Mouse (Mus musculus) adrenal gland, adult (tissue): ENCODE measurements at regions not wholly inside any gene's neighbourhood (a gene's known extent, or its start where the extent isn't known, plus 50 kb on each side); places are given as distances from the start of the nearest gene placed in this dataset.

ENCODE experiments used
- DNase-seq, 2 experiments: peaks; one replicate each; pipeline ENCODE4 v3.0.0; 2022 to 2023; ENCODE audit warnings: low spot score in 1 of 2; ENCODE audit not compliant: inconsistent age in 2 of 2

DNA sequence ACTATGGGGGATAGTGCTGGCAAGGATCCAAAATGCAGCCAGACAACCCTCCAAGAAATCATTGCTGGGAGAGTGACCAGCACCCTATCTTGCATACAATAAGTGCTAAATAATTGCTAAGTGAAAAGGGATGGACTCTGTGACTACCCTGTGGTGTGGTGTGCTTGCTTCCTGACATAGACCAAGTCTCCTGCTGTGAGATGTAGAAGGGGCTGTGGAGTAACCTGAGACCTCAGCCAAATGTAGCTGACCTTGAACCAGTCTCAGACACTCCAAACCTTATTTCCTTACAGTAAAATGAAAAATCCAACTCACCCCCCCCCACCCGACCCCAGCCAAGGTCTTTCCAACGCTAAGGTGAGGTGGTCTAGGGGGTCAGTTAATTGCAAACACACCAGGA is 221.2 kb upstream of the 4931429L15Rik start:
- DNase-seq = no peak

DNA sequence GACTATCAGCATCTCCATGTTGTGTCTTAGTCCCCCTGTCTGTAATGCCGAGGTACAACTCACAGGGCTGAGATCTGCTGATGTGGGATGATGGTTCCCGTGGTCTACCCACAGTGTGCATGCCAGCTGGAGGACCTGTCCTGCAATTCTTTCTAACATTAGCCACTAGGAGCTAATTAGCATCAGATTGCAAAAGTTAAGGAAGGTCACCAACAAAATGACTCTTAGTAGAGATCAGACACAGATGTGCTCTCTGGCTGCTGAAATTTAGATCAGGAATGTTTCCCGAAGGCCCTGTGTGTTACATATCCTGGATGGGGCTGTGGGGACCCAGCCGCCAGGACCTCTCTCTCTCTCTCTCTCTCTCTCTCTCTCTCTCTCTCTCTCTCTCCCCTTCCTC is 218.8 kb upstream of the 4931429L15Rik start:
- no peak for DNase-seq

DNA sequence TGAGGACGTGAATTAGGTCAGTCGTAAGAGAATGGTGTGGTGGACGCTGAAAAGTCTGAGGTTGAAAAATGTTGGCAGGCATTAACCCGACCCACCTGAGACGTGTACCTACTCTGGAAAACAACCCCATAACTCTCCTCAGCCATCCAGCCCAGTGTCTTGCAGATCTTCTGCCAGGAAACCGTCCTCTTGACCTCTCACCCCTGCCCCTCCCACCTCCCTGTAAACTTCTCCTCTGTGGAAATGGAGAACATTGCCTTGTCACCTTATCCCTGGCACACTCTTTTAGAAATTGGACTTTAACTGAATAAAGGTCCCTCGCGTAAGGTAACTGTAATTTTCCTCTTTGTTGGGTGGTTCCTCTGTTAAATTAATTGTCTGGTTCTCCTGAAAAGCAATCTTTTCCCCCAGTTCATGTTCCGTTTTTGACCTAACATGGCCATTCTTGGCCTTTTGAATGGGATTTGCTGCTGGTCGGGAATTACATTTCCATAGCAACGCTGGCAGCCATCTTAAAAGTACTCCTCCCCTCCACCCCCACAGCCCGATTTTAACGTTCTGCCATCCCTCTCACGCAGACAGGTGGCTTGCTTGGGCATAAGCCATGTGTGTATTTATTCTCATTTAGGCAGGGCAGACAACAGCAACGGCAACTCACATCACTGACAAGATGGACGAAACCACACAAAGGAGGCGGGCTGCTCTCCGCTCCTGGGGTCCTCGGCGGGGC is 196.8 kb upstream of the 4931429L15Rik start:
- no peak for DNase-seq

DNA sequence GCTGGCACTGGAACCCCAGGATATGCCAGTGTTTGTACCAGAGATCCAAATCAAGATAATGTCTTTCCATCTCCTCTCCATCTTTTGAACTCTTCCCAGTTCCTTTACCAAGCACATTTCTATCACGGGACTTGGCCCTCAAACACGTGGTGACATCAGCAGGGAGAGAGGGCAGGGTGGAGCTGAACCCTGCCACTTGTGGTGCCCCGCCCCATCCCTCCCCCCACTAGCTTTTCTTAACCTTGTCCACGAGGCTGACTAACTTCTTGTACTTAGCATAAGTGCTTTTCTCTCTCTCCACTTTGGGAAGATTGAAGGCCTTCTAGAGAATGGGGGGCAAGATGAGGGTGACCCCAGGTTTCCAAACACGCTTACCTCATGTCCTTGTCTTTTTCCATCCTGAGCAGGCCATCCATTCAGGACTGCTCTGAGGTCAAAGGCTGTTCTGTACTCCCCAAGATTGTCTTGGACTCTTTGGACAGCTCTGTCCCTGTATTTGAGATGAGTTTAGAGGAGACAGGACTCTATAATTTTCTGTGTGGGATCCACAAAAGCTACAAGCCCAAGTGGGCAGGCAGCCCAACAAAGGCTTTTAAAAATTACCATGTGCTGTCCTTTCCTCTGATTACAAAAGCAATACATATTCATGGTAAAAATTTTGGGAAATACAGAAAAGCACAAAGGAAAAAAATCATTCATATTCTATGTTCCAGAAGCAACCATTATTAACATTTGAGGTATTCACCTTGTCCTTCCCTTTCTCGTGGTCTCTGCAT is 192.7 kb upstream of the 4931429L15Rik start:
- DNase-seq = no peak

DNA sequence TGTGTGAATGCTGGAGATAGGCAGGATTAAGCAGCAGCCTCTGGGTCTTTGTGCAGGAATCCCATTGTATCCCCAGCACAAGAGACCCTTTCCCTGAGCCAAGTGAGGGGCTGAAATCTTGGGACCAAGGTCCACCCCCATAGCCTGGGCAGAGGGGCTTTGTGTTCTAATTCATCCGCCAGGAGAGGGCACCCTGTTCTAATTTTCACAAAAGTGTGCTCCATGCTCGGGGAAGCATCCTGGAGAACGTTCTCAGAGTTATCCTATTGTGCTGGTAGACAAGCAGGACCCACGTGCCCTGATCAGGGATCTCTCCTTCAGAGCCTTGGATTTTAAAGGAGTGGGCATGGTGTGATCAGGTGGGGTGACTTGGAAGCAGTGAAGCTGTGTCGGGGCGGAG is 191.5 kb upstream of the 4931429L15Rik start:
- no peak for DNase-seq

DNA sequence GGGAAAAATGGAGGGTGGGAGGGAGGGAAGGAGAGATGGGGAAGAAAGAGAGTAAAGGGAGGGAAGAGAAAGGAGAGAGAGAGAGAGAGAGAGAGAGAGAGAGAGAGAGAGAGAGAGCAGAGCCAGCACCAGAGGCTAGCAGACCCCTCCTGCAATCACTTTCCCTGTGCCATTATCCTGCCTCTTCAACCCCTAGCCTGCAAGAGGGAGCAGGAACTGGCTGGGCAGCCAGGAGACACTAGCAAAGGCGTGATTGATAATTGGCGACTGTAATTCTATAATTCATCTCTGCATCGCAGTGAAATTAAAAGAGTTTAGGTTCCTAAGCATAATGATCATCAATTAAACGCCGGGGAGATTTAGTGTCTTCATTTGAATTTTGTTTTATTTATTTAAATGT is 190.1 kb upstream of the 4931429L15Rik start:
- no peak for DNase-seq

DNA sequence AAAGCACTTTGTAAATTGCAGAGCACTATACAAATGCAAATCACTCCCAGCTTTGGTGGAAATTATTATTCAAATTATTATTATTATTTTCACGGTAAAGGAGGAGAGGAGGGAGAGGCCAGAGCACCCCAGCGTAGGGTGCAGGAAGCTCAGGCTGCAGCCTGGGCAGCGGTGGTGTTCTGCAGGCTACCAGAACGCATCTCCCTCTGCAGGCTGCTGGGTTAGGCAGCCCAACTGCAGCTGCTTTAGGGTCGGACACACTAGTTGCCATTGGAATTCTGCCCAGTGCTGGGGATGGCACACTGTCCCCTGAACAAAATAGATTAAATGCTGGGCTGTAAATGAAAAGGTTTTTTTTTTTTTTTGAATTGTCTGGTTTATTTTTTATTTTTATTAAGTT is 189.7 kb upstream of the 4931429L15Rik start:
- DNase-seq = no peak

DNA sequence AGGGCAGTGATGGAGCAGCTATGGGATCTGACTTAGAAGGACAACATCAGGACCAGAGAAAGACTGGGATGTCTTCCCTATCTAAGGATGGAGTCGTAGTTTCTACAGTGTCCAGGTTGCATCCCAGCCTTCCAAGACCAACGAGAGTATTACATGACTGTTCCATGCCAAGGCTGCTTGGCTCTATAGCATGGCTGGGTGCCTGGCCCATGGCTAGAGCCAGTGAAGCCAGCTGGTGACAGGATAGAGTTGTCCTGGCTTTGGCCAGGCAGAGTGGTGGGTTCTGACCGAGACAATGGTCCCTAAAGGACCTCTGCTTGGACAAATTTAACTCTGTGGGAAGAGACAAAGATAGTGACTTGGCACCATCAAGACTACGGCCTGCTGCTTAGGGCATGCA is 187.2 kb upstream of the 4931429L15Rik start:
- DNase-seq = no peak

DNA sequence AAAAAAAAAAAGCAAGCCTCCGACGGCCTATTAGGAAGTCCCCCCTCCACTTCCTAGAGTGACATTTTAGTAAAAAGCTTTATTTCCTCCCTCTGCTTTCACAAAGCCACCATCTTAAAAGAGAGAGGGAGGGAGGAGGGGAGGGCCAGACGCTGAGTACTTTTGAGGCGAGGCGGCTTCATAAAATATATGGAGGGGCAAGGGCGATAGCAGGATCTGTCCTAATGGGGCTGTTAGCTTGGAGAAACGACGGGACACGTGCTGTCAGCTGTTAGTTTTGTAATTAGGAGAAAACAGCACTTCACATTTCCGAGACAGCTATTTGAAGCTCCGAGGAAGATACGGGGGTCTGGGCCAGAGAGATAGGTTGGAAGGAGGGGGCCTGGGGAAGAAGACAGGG is 184.8 kb upstream of the 4931429L15Rik start:
- DNase-seq = no peak

DNA sequence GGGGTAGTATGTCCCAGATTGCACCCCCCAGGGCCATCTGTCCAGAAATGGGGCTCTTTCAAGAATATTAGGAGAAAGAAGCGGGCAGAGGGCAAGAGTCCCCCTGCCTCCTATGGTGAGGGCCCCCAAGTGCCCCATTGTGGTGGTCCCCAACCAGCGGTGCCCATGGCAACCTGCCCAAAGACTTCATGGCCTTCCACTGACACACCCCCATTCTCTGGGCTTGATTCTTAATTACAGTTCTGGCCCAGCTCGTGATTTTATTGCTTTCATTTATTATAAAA is 184.3 kb upstream of the 4931429L15Rik start:
- no peak for DNase-seq

DNA sequence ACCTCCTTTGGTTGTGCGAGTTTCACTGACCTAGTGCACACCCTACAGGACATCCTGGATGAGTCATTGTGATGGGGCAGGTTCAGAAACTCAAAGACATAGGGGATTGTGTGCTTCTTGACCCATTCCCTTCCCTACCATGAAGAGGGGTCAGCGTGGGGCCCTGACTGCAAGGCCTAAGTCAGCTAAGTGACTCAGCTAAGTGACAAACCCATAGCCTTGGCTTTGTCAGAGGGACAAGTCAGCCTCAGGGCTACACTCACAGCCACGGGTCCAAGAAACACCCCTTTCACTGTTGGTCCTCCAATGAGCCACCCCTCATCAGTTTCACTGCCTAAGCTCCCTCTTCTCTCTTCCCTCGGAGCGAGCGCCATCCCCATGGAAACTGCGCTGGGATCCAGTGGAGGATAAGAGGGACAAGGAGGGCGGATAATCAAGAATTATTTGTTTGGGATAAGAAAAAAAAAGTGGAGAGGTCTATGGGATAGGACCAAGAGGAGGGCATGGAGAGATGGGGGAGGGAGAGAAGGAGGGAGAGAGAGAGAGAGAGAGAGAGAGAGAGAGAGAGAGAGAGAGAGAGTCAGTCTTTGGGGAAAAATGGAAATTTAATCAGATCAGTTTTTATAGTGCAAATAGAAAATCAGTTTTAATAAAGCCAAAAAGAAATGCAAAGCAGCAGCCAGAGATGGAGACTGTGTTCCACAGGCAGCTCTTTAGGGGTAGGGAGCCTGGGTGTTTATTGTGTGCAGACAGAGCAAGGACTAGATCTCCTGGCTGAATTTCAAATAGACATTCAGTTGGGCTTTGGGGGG is 183.7 kb upstream of the 4931429L15Rik start:
- DNase-seq = peak in 1 of 2 experiments; percentile 59

DNA sequence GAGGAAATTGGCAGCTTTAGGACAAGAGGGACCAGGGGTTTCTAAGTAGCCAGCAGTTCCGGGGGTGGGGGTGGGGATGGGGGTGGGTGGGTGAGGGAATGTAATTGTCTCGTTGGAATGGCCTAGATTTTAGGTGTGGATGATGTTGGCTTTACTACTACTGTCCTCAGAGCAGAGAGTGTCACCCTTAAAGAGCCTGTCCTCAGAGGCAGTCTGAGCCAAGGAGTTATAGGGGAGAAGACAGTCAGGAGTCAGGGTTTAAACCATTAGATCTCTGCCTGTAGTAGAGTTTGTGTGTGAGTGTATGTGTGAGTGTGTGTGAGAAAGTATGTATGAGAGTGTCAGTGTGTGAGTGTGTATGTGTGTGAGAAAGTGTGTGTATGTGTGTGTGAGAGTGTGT is 179.6 kb upstream of the 4931429L15Rik start:
- no peak for DNase-seq

DNA sequence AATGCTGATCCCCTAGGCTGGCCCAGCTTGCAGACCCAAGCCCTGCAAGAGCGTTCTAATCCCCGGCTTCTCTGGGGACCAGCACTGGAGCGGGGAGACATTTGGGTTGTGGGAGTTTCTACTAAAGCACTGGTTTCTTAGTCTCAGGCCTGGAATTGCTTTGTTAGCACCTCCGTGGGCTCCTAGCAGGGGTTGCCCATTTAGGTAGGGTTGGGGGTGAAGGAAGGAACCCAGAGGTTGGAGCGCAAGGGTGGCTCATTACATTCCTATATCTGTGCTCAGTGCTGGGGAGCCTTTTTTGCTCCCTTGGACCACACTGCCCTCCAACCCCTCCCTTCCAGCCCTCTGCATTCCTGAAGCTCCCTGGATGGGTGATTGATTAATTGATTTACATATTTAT is 179.1 kb upstream of the 4931429L15Rik start:
- no peak for DNase-seq

DNA sequence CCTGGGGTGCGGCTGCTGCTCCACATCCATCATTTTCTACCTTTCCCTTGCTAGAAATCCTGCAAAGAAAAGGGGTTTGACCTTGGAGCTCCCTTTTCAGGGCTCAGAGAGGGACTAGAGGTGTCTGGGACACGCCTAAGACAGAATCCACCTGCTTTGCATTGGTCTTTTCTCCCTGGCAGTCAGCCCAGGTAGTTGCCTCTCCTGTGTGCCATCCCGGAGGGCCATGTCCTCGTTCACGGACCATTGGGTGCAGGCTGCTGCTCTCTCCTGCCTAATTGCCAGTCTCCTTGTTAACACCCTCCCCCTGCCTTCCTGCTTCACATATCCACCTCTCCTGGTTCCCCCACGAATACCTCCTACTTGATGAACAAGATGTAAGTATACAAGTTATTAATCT is 175.5 kb upstream of the 4931429L15Rik start:
- DNase-seq = no peak

DNA sequence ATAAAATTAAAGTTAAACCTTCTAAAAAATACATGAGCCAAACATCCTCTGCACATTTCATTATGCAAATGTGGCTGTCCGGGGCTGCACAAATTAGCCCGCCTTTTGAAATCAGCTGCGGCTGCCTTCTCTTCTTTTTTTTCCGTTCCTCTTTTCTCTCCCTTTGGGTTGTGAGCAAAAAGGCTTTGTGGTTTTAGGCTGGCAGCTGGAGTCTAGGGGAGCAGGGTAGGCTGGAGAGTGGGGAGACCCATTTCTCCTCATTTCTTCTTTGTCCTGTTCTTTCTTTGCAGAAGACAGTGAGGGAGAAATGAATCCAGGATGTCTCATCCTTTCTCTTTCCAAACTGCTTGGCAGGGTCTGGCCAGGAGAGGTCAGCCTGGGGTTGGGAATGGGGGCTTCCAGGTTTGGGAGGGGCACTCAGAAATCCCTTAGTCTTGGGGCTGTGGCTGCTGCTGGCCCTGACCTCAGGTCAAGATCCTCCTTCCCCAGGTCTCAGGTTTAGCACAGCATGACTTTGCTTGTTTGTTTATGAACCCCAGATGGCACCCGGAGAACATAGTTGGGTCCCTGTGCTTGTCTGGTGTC is 163.2 kb upstream of the 4931429L15Rik start:
- no peak for DNase-seq

DNA sequence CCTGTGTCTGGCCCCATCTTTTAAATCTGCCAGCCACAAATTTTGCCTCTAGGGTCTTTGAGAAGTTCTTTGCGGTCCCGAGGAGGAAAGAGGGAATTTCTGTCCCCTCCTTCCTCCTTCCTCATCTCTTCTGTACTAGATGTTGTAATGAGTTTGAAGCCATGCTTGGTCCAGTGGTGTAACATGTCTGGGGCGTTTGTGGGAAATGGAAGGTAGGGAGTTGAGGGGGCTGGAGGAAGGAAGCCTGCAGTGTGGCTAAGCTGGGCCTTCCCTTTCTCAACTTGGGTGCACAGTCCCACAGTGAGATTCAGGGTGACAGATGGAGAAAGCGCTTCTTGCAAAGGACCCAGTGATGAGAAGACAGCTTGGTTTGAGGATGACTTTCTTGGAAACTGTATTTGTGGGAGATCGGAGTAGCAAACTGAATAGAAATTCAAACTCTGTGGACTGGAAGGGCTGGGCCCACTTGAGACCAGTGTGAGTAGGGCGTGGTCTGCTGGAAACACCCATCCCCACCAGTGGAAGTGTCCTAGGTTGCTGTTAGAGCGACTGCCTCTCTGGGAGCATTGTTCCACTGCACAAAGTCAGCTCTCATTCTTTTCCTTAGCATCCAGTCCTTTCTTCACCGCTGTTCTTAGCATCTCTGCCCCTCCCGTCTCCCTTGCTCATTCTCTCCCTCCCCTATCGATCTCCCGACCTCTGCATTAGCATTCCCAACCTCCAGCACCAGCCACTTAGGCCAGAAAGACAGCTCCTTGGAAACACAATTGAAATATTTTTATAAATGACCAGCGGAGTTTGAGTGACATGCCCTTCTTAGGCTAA is 162.5 kb upstream of the 4931429L15Rik start:
- DNase-seq = no peak

DNA sequence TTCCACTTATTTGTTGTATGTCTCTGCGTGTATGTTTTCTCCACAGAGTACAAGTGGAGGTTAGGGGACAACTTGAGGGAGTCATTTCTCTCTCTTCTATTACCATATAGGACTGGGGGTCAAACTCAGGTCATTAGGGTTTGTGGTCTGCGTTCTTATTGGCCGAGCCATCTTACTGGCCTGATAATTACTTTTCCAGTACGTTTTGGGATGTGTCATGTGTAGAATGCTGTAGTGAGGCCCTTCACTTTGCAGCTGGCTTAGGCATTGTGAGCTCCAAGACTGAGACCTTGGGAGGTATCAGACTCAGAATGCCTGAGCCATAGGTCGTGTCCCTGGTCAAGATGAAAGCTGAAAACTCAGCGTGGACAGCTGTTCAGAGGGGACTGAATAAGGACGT is 161.7 kb upstream of the 4931429L15Rik start:
- DNase-seq = peak in 1 of 2 experiments; percentile 37

DNA sequence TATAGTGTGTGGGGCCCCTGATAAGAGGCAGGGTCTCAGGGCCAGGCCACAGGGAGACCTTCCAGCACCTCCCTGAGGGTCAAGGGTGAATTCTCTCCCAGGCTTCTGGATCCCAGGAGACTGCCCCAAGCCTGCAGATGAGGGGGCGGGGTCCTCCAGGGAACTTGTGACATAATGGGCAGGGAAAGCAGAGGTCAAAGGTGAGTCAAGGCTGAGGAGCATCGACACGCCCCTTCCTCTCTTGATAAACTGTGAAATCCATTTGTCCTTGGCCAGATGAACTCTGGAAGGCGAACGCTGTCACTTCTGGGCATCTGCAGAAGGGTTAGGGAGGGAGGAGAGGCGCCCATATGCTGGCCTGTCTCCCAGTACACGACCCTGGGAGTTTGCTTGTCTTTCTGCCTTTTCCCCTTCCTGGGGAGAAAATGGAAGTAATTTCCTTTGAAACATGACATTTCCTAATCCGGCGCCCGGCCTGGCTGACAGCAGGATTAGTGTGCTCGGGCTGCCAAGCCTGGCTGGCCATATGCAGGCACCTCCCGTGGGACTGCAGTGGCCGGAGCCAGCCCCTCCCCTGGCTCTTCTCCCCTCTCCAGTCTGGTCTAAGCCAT is 160.4 kb upstream of the 4931429L15Rik start:
- DNase-seq = peak; percentile 71 to 91

DNA sequence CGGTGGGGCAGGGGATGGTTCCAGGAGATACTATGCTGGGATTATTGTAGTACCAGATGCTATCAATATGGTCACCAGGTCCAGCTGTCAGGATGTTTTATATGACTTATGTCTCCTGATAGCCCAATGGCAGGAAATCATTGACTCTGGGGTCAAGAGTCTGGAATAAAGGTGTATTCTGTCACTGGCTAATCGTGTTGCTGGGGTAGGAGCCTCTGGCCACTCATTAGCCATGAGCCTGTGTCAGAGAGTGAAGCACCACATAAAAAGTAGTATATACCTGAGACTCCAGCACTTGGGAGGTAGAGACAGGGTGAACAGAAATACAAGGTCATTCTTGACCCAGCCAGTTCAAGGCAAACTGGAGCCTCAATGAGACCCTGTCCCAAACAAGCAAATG is 158.8 kb upstream of the 4931429L15Rik start:
- no peak for DNase-seq

DNA sequence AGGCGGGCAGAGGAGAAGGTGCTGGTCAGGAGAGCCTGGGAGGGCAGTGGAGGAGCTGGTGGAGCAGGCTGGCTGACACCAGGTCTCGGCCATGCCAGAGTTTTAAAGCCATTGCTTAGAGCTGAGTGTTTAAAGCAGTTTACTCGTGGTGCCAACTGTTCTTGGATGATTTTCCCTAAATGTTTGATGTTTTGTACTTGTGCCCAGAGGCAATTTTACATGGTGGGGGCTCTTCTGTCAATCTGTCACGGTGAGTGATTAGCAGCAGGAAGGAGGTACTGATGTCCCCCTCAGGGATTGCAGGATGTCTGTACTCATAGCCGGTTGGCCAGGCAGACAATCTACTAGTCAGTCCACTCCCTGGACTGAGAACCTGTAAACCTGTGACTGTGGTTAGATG is 156.7 kb upstream of the 4931429L15Rik start:
- no peak for DNase-seq
